9 mouse cellular contexts compared by ENCODE assay signal in genomic region chr10:36546622-36547021, GRCm38 (mm10). TPM values are rescaled to one million over a fixed set of nuclear protein-coding genes. Genes with fewer than 3 reads are reported as not detected.
A peak's percentile ranks its signal among the peaks of the same experiment; 100 is the strongest.
DNase-seq lines count a peak whose midpoint lies in the region; ATAC-seq and TF ChIP-seq lines count a peak whose summit lies in the region.
"Had no signal": no experiment of that assay in that cellular context is flagged by ENCODE, and none has a peak within 500 bp of the region (broad histone marks: within the 10 kb centered on the region; RNA-seq: fewer than 3 reads in every experiment).

No protein-coding gene starts in this region.

- no peak for DNase-seq in forebrain, embryonic 10.5 days (ENCODE audit: extremely low spot score, low spot score)
- DNase-seq in liver, postnatal 0 days: no peak
- peak; percentile 68 for DNase-seq in ZHBTc4 (ENCODE audit: low read depth, low spot score)
- DNase-seq in midbrain, embryonic 14.5 days: peak; percentile 81
- no peak for DNase-seq in left cerebral cortex, postnatal 25 days (ENCODE audit: low spot score in 2 of 2)

- TF ChIP-seq EP300 in liver, postnatal 0 days (IDR thresholded peaks at IDR 0.05; ENCODE audit: low read depth): no peak

- no peaks in the 10 kb centered on the region for H3K4me1 ChIP-seq in forebrain, embryonic 12.5 days
- H3K4me1 ChIP-seq in forebrain, embryonic 10.5 days: no peaks in the 10 kb centered on the region
- H3K4me1 ChIP-seq in liver, postnatal 0 days (ENCODE audit: insufficient read depth): no peaks in the 10 kb centered on the region
- no peaks in the 10 kb centered on the region for H3K4me1 ChIP-seq in liver, embryonic 12.5 days
- no peaks in the 10 kb centered on the region for H3K4me1 ChIP-seq in midbrain, embryonic 14.5 days (ENCODE audit: control insufficient read depth, insufficient read depth, low read length)
- H3K4me1 ChIP-seq: kidney, embryonic 15.5 days had no signal

- TF ChIP-seq CTCF in liver, postnatal 0 days (IDR thresholded peaks at IDR 0.05; ENCODE audit: low read depth): peak; percentile 27; the same call in 1 of the 2 replicates

- H3K27me3 ChIP-seq in forebrain, embryonic 12.5 days: no peaks in the 10 kb centered on the region
- no peaks in the 10 kb centered on the region for H3K27me3 ChIP-seq in forebrain, embryonic 10.5 days (ENCODE audit: poor library complexity, severe bottlenecking)
- H3K27me3 ChIP-seq in liver, postnatal 0 days (ENCODE audit: insufficient read depth, low read length): no peaks in the 10 kb centered on the region
- H3K27me3 ChIP-seq in liver, embryonic 12.5 days (replicated peaks): no peaks in the 10 kb centered on the region
- H3K27me3 ChIP-seq in midbrain, embryonic 14.5 days (ENCODE audit: control insufficient read depth, insufficient read depth, low read length): no peaks in the 10 kb centered on the region
- H3K27me3 ChIP-seq: kidney, embryonic 15.5 days had no signal

- H3K27ac ChIP-seq in forebrain, embryonic 12.5 days: no peak overlapping the region
- H3K27ac ChIP-seq in forebrain, embryonic 10.5 days: no peak overlapping the region
- no peak overlapping the region for H3K27ac ChIP-seq in liver, postnatal 0 days (ENCODE audit: low read depth)
- H3K27ac ChIP-seq in liver, embryonic 12.5 days: no peak overlapping the region
- no peak overlapping the region for H3K27ac ChIP-seq in midbrain, embryonic 14.5 days (replicated peaks; ENCODE audit: low read depth, low read length)
- H3K27ac ChIP-seq: kidney, embryonic 15.5 days had no signal

- 21% methylated on average over 2 of the region's 2 CpGs for WGBS in forebrain, embryonic 12.5 days
- 42% methylated on average over 2 of the region's 2 CpGs for WGBS in forebrain, embryonic 10.5 days
- WGBS in liver, postnatal 0 days (ENCODE audit: insufficient replicate concordance): 19% methylated on average over 2 of the region's 2 CpGs
- 22% methylated on average over 2 of the region's 2 CpGs for WGBS in liver, embryonic 12.5 days (ENCODE audit: insufficient replicate concordance)
- 28% methylated on average over 2 of the region's 2 CpGs for WGBS in midbrain, embryonic 14.5 days

- no peak overlapping the region for H3K4me2 ChIP-seq in forebrain, embryonic 12.5 days
- H3K4me2 ChIP-seq in liver, postnatal 0 days (ENCODE audit: low read depth, low read length): no peak overlapping the region
- no peak overlapping the region for H3K4me2 ChIP-seq in liver, embryonic 12.5 days
- no peak overlapping the region for H3K4me2 ChIP-seq in midbrain, embryonic 14.5 days (ENCODE audit: low read length)
- H3K4me2 ChIP-seq: kidney, embryonic 15.5 days had no signal

- H3K9me3 ChIP-seq in forebrain, embryonic 12.5 days: no peaks in the 10 kb centered on the region
- H3K9me3 ChIP-seq in forebrain, embryonic 10.5 days: no peaks in the 10 kb centered on the region
- no peaks in the 10 kb centered on the region for H3K9me3 ChIP-seq in liver, postnatal 0 days (ENCODE audit: low read length)
- H3K9me3 ChIP-seq in liver, embryonic 12.5 days (replicated peaks): no peaks in the 10 kb centered on the region
- no peaks in the 10 kb centered on the region for H3K9me3 ChIP-seq in midbrain, embryonic 14.5 days (ENCODE audit: control insufficient read depth, low read length)
- H3K9me3 ChIP-seq: kidney, embryonic 15.5 days had no signal

- no peaks in the 10 kb centered on the region for H3K36me3 ChIP-seq in forebrain, embryonic 12.5 days (replicated peaks)
- no peaks in the 10 kb centered on the region for H3K36me3 ChIP-seq in forebrain, embryonic 10.5 days (replicated peaks)
- H3K36me3 ChIP-seq in liver, postnatal 0 days (replicated peaks; ENCODE audit: insufficient read depth, low read length): no peaks in the 10 kb centered on the region
- no peaks in the 10 kb centered on the region for H3K36me3 ChIP-seq in liver, embryonic 12.5 days
- H3K36me3 ChIP-seq in midbrain, embryonic 14.5 days (ENCODE audit: control insufficient read depth, insufficient read depth, low read length): no peaks in the 10 kb centered on the region
- H3K36me3 ChIP-seq: kidney, embryonic 15.5 days had no signal

- ATAC-seq in forebrain, embryonic 12.5 days (ENCODE audit: low FRiP score): peak; percentile 44; the same call in 1 of the 2 replicates
- no peak for ATAC-seq in liver, postnatal 0 days
- no peak for ATAC-seq in liver, embryonic 12.5 days
- ATAC-seq in midbrain, embryonic 14.5 days (ENCODE audit: low FRiP score, low TSS enrichment): peak; percentile 24; the same call in 1 of the 2 replicates
- no peak for ATAC-seq in activated CD4-positive, CD25-positive, alpha-beta regulatory T cell, adult 4 months

- intact Hi-C loops in left cerebral cortex, postnatal 25 days (cut with DNase I): loop anchor here (5.0 kb wide), 1 partner anchor 246 kb away; no protein-coding TSS in a partner anchor

- no peak overlapping the region for H3K4me3 ChIP-seq in forebrain, embryonic 12.5 days (replicated peaks)
- no peak overlapping the region for H3K4me3 ChIP-seq in forebrain, embryonic 10.5 days
- no peak overlapping the region for H3K4me3 ChIP-seq in liver, postnatal 0 days (ENCODE audit: low read depth, low read length)
- H3K4me3 ChIP-seq in liver, embryonic 12.5 days: no peak overlapping the region
- no peak overlapping the region for H3K4me3 ChIP-seq in midbrain, embryonic 14.5 days (replicated peaks; ENCODE audit: low read depth, low read length)
- H3K4me3 ChIP-seq: kidney, embryonic 15.5 days had no signal

- no peak overlapping the region for H3K9ac ChIP-seq in forebrain, embryonic 12.5 days
- no peak overlapping the region for H3K9ac ChIP-seq in liver, postnatal 0 days (replicated peaks)
- no peak overlapping the region for H3K9ac ChIP-seq in liver, embryonic 12.5 days
- no peak overlapping the region for H3K9ac ChIP-seq in midbrain, embryonic 14.5 days (replicated peaks; ENCODE audit: low read length)
- H3K9ac ChIP-seq: kidney, embryonic 15.5 days had no signal

RNA-seq across cellular contexts. Expression of gene Hs3st5, which starts 40.0 kb away (rescaled TPM):
- 3.8 and 4.1 TPM in 2 replicates for polyA plus RNA-seq in forebrain, embryonic 12.5 days (2016; fragmentation: Nextera tagmentation; extraction: Ambion mirVana)
- 0.99 and 1.1 TPM in 2 replicates for polyA plus RNA-seq in forebrain, embryonic 10.5 days (2016; fragmentation: Nextera tagmentation; extraction: Ambion mirVana)
- not detected in 2 replicates for polyA plus RNA-seq in liver, postnatal 0 days (2015; fragmentation: Nextera tagmentation; extraction: Ambion mirVana)
- polyA plus RNA-seq in liver, embryonic 12.5 days (2016; fragmentation: Nextera tagmentation; extraction: Ambion mirVana): 0.05 TPM in 1 of 2 replicates, not detected in the other
- 22.4 and 23.0 TPM in 2 replicates for polyA plus RNA-seq in midbrain, embryonic 14.5 days (2014; fragmentation: Nextera tagmentation; extraction: Ambion mirVana)
- 1 to 10 TPM; 5.4 to 8.5 TPM for total RNA-seq in left cerebral cortex, postnatal 25 days (2021)
- not detected for polyA plus RNA-seq in activated CD4-positive, CD25-positive, alpha-beta regulatory T cell, adult 4 months (2017; shearing (Covaris generic))

Comparison
In these comparisons a context has a peak if more than half of its experiments do, and no peak if none do; other contexts are left out.
1. ATAC-seq: peak in forebrain, embryonic 12.5 days (single experiment) and midbrain, embryonic 14.5 days (single experiment); none in liver, postnatal 0 days (single experiment), liver, embryonic 12.5 days (single experiment) and activated CD4-positive, CD25-positive, alpha-beta regulatory T cell, adult 4 months (single experiment).
2. DNase-seq: peak in ZHBTc4 (single experiment) and midbrain, embryonic 14.5 days (single experiment); none in forebrain, embryonic 10.5 days (single experiment), liver, postnatal 0 days (single experiment) and left cerebral cortex, postnatal 25 days (0 of 2).